Mouse (Mus musculus): ENCODE data around the gene Lrrc38. TPM values are rescaled to one million over a fixed set of nuclear protein-coding genes. Genes with fewer than 3 reads are reported as not detected.
"Not testable (repeated sequence)": the region's sequence is repeated elsewhere in the genome, so short reads cannot be mapped to it uniquely, and the experiment has no call there.

The Lrrc38 gene
- total RNA-seq, 2 experiments from 2014 or later: 21.0 to 22.1 TPM

DNA sequence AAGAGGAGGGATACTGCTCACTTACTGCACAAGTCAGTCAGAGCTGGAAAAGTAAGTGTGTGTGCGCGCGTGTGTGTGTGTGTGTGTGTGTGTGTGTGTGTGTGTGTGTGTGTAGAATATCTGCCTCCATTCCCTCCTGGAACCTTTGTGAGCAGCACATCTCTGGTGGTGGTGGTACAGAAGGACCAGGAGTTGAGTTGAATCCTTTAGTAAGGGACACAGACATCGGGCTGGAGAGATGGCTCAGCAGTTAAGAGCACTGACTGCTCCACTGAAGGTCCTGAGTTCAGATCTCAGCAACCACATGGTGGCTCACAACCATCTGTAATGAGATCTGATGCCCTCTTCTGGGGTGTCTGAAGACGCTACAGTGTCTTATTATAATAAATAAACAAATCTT lies 4.1 kb upstream of the Lrrc38 start:
- DNase-seq; intact Hi-C loops (cut with DNase I; ENCODE audit: low total_unique reads): not testable (repeated sequence)

DNA sequence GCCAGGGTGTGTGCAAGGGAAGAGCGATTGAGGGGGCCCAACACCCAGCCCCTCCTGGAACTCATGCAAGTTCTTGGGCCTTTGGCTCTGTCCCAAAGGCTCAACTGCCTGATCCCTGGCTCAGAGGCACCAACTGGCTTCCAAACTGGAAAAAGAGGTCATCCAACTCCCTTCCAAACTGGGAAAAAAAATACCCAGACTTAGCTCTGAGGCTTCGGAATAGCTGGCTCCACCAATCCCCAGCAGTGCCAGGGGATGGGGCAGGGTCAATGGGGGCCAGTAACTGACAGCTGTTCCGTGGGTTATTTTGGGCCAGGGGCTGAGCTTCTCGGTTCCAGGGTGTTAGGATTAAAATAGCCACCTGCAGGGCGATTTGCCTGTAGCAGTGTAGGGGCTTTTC lies 879 bp upstream of the Lrrc38 start:
- intact Hi-C loops (cut with DNase I; ENCODE audit: low total_unique reads): no loop called here
- peak; percentile 69 for DNase-seq

GRCm38 (mm10) chr4:143350047-143351015 lies 774 bp downstream of the Lrrc38 start:
- intact Hi-C loops (cut with DNase I; ENCODE audit: low total_unique reads): no loop called here
- peak; percentile 22 for DNase-seq

DNA sequence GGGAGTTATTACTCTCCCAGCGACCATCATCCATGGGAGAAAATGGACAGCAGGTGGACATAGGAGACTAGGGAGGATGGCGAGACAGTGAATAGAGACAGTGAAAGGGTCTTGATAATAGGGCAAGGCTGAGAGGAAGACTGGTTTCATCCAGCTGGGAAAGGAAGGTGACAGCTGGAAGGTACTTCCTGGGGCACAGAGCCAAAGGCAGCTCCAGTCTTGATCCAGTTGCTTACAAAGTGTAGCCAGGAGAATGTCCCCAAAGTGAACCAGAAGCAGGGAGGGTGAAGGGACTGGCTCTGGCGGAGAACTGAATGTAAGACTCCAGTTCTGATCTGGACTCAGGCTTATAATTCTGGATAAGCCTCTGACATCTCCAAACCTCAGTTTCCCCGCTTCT lies 2.7 kb downstream of the Lrrc38 start:
- peak; percentile 13 for DNase-seq
- intact Hi-C loops (cut with DNase I; ENCODE audit: low total_unique reads): no loop called here

GRCm38 (mm10) chr4:143361520-143361919 lies 12.0 kb downstream of the Lrrc38 start:
- intact Hi-C loops (cut with DNase I; ENCODE audit: low total_unique reads): no loop called here
- DNase-seq: peak; percentile 23

- intact Hi-C loops (cut with DNase I; ENCODE audit: low total_unique reads): no loop called here
- no peak for DNase-seq
Observed at GRCm38 (mm10) chr4:143366415-143367041, 17.0 kb downstream of the Lrrc38 start.

DNA sequence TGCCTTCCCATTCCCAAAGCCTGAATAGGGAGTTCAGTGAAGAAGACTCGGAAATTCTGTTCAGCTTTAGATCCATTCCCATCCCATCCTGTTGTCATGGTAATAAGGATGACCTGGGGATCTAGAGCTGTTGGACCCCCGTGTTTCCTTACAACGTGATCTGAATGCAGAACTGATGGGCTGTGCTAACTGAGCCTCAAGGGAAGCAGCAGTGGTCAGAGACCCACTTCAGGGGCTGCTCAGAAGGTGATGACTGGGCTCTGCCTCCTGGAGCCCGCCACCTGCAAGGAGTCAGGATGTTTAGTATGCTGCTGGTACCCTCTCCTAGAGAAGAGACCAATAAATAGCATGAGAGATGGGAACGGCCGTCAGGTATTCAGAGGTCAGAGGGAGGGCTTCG lies 29.9 kb downstream of the Lrrc38 start:
- intact Hi-C loops (cut with DNase I; ENCODE audit: low total_unique reads): no loop called here
- DNase-seq: no peak

GRCm38 (mm10) chr4:143379931-143380715 lies 30.6 kb downstream of the Lrrc38 start:
- intact Hi-C loops (cut with DNase I; ENCODE audit: low total_unique reads): loop anchor here (2.0 to 5.0 kb wide), 2 partner anchors 55 to 123 kb away; no protein-coding TSS in a partner anchor
- no peak for DNase-seq

- peak; percentile 16 for DNase-seq
- intact Hi-C loops (cut with DNase I; ENCODE audit: low total_unique reads): loop anchor here (2.0 to 5.0 kb wide), 2 partner anchors 56 to 123 kb away; no protein-coding TSS in a partner anchor
Observed at GRCm38 (mm10) chr4:143380716-143381004, 31.1 kb downstream of the Lrrc38 start.

DNA sequence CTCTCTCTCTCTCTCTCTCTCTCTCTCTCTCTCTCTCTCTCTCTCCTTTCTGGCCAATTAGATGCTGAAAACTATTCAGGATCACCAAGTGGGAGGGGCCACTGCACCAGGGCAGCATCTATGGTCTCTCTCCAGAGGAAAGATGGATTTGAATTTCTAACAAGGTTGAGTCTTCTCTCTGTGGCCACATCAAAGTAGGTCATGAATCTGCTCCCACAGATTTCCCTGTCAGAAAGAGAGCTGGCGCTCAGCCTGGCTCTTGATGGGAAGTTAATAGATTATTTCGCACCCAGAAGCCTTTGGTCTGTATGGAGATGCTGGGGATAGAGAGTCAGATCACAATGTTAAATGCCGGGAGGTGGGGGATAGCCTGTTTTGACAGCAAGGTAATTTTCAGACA lies 32.6 kb downstream of the Lrrc38 start:
- intact Hi-C loops (cut with DNase I; ENCODE audit: low total_unique reads): loop anchor here (5.0 kb wide), 1 partner anchor 125 kb away; no protein-coding TSS in a partner anchor
- no peak for DNase-seq

DNA sequence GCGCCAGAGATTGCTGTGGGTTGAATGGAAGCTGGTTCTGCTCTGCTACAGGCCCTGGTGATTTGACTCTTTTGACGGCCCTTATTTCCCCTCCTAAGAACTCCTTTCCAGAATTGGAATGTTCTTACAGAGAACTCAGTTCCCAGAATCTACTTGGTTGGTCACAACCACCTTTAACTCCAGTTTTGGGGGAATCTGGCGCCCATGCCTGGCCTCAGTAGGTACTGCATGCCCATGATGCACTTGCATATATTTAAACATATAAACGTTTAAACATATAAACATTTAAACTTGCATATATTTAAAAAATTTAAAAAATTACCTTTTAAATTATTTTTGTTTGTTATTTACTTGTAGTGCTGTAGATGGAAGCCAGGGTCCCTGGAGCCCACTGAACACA lies 34.1 kb downstream of the Lrrc38 start:
- intact Hi-C loops (cut with DNase I; ENCODE audit: low total_unique reads): loop anchor here (5.0 kb wide), 1 partner anchor 126 kb away; no protein-coding TSS in a partner anchor
- no peak for DNase-seq

- peak; percentile 46 for DNase-seq
- intact Hi-C loops (cut with DNase I; ENCODE audit: low total_unique reads): no loop called here
Observed at GRCm38 (mm10) chr4:143388955-143389702, 39.6 kb downstream of the Lrrc38 start.

DNA sequence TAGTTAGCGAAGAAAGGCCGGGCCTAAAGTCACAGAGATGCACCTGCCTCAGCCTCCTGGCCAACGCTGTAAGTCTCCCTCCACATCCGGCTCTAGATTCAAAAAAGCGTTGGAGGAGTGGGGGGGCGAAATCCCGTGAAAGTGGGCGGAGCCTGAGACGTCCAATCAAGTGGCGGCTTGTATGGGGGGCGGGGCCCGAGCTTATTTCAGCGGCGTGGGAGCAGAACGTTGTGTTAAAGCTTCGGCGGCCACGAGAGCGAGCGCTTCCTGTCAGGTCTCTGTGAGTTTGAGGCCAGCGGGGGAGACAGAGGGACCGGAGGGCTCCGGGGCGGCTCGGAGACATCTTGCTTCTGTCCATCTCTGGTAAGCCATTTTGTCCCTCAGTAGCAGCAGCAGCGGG lies 44.6 kb downstream of the Lrrc38 start, which contains the start of gene Pramel1:
Gene Pramel1, plus strand, starts transcription at position 248 of the 400 bp plus-strand sequence.
- no peak for DNase-seq
- intact Hi-C loops (cut with DNase I; ENCODE audit: low total_unique reads): no loop called here

GRCm38 (mm10) chr4:143411566-143412218 lies 62.1 kb downstream of the Lrrc38 start:
- no peak for DNase-seq
- intact Hi-C loops (cut with DNase I; ENCODE audit: low total_unique reads): no loop called here

DNA sequence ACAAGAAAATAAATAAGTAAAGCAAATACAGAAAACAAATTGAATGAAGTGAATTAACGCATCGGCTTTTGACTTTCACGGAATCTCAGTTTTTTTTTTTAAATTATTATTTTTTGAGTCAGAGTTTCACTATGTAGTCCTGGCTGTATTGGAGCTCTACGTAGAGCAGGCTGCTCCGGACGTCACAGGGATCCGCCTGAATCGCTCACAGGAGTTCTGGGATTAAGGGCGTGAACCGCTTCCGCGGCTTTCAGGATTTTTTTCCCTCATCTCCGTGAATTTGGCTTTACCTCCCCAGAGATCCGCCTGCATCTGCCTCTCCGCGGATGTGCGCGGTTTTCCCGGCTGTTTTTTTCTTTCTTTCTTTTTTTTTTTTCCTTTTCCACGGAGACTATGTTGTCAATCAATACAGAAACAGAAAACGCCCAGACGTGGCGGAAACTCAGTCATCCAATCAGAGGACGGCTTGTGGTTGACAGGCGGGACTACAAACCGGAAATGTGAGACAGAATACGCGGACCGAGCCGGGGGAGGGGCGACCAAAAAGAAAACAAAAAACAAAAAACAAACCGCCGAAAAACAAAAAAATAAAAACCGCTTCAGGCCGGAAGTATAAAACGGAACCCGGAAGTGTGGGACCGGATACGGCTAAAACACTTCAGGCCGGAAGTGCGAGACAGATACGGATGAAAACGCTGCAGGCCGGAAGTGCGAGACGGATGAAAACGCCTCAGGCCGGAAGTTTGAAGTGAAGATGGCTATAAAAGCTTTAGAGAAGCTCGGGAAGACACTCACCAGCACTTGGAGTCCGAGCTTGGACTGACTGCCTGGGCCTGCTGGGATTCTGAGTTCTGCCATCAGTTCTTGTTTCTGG lies 62.9 kb downstream of the Lrrc38 start, which contains the start of gene Pramef8:
Gene Pramef8, plus strand, starts transcription at position 208 of the 874 bp plus-strand sequence.
- DNase-seq: peak; percentile 87
- intact Hi-C loops (cut with DNase I; ENCODE audit: low total_unique reads): no loop called here

- no peak for DNase-seq
- intact Hi-C loops (cut with DNase I; ENCODE audit: low total_unique reads): no loop called here
Observed at GRCm38 (mm10) chr4:143413621-143414020, 64.1 kb downstream of the Lrrc38 start.

GRCm38 (mm10) chr4:143414121-143414520 lies 64.6 kb downstream of the Lrrc38 start:
- intact Hi-C loops (cut with DNase I; ENCODE audit: low total_unique reads): no loop called here
- DNase-seq: no peak

Measured in gastrocnemius, postnatal 14 days (tissue).